Mouse (Mus musculus) kidney, adult 2 months (tissue): ENCODE measurements around the gene Lrrc4. TPM values are rescaled to one million over a fixed set of nuclear protein-coding genes. Genes with fewer than 3 reads are reported as not detected.

Experiments used
- DNase-seq: peaks from one replicate; pipeline ENCODE4 v3.0.0; 2021
- H3K27ac ChIP-seq: fragments of 200-500 bp; 2 replicates; pipeline ENCODE4 v1.5.1; 2012; ENCODE audit warnings: low read depth, low read length, control low read depth, inconsistent platforms; ENCODE audit not compliant: insufficient read depth
- H3K27me3 ChIP-seq: fragments of 200-500 bp; replicated peaks from 2 replicates; pipeline ENCODE4 v1.6.1; 2012; ENCODE audit warnings: mild to moderate bottlenecking, moderate library complexity, low read length, inconsistent platforms; ENCODE audit not compliant: control insufficient read depth, insufficient read depth
- H3K36me3 ChIP-seq: fragments of 200-500 bp; 2 replicates; pipeline ENCODE4 v1.6.1; 2012; ENCODE audit warnings: mild to moderate bottlenecking, moderate library complexity, low read length, inconsistent platforms; ENCODE audit not compliant: control insufficient read depth, insufficient read depth
- H3K4me1 ChIP-seq: fragments of 200-500 bp; 2 replicates; pipeline ENCODE4 v1.6.1; 2011; ENCODE audit warnings: low read length; ENCODE audit not compliant: control insufficient read depth, insufficient read depth
- H3K4me3 ChIP-seq: fragments of 200-500 bp; 2 replicates; pipeline ENCODE4 v1.5.1; 2011; ENCODE audit warnings: mild to moderate bottlenecking, low read depth, low read length, control low read depth; ENCODE audit not compliant: insufficient read depth
- CTCF ChIP-seq: fragments of 200-500 bp; conservative IDR thresholded peaks from 2 replicates; pipeline ENCODE4 v1.5.1; 2011; ENCODE audit warnings: low read depth, mild to moderate bottlenecking, control low read depth, low read length, moderate library complexity, mixed read lengths; ENCODE audit not compliant: insufficient read depth, insufficient read length
- POLR2A ChIP-seq: fragments of 200-500 bp; IDR thresholded peaks from one replicate; pipeline ENCODE4 v1.6.1; 2011; ENCODE audit warnings: low read depth, low read length, control low read depth
- WGBS: fragments of 180-500 bp; shearing (Covaris S2); methylation state at CpG from one replicate; pipeline ENCODE4 v1.1.7; 2018; 5-methylcytosine and 5-hydroxymethylcytosine counted together
- polyA plus RNA-seq: library from polyadenylated mRNA; depleted of rRNA; stranded (reverse); fragments of >200 nt; gene quantifications from 2 replicates; pipeline ENCODE4 v1.2.3, GENCODE M21; 2012

Gene Lrrc4
- polyA plus RNA-seq, 1 experiment = 0.56 TPM

GRCm38 (mm10) chr6:28710035-28710434, 121.5 kb downstream of the Lrrc4 start:
- TF ChIP-seq POLR2A (no peak), CTCF (no peak)
- H3K4me1 ChIP-seq = no peaks in the 10 kb centered on the region
- DNase-seq = no peak
- H3K27ac ChIP-seq = no peak overlapping the region
- no peaks in the 10 kb centered on the region; the same call in none of the 2 replicates for H3K36me3 ChIP-seq
- H3K4me3 ChIP-seq = no peak overlapping the region
- WGBS = 47% methylated on average over 2 of the region's 2 CpGs
- H3K27me3 ChIP-seq = no peaks in the 10 kb centered on the region

GRCm38 (mm10) chr6:28706976-28707592, 124.5 kb downstream of the Lrrc4 start:
- no peak overlapping the region for H3K4me3 ChIP-seq
- H3K36me3 ChIP-seq = no peaks in the 10 kb centered on the region; the same call in none of the 2 replicates
- no peak overlapping the region for H3K27ac ChIP-seq
- TF ChIP-seq CTCF (no peak), POLR2A (no peak)
- no peak for DNase-seq
- H3K4me1 ChIP-seq = no peaks in the 10 kb centered on the region
- WGBS = 63% methylated on average over 12 of the region's 12 CpGs
- no peaks in the 10 kb centered on the region for H3K27me3 ChIP-seq

GRCm38 (mm10) chr6:28706108-28706975, 125.2 kb downstream of the Lrrc4 start:
- Histone ChIP-seq H3K4me1 (no peaks in the 10 kb centered on the region), H3K36me3 (no peaks in the 10 kb centered on the region; the same call in none of the 2 replicates), H3K4me3 (no peak overlapping the region), H3K27me3 (no peaks in the 10 kb centered on the region), H3K27ac (no peak overlapping the region)
- DNase-seq = no peak
- TF ChIP-seq CTCF (no peak), POLR2A (no peak)
- 74% methylated on average over 8 of the region's 8 CpGs for WGBS

GRCm38 (mm10) chr6:28705384-28706107, 126.0 kb downstream of the Lrrc4 start:
- Histone ChIP-seq H3K36me3 (no peaks in the 10 kb centered on the region; the same call in none of the 2 replicates), H3K27me3 (no peaks in the 10 kb centered on the region), H3K4me1 (no peaks in the 10 kb centered on the region), H3K4me3 (no peak overlapping the region), H3K27ac (no peak overlapping the region)
- DNase-seq = no peak
- 89% methylated on average over 6 of the region's 6 CpGs for WGBS
- TF ChIP-seq CTCF = no peak
- no peak for TF ChIP-seq POLR2A

DNA sequence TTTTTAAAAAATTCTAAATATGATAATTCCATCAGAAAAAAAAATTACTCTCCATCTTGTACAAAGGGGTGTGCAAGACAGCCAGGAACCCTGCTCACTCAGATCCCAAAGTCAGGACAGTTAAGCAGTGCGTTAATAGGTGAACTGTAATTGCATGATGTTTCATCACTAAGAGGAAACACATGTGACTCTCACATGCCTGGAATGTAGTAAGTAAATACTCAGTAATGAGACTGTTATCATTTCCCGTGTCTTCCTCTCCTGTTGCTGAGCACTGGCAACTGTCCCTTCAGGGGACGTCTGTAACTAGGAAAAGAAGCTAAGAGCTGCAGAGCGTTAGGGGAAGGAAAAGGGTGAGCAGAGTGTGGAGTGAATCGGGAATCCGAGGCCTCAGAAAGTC, 126.9 kb downstream of the Lrrc4 start:
- Histone ChIP-seq H3K4me1 (no peaks in the 10 kb centered on the region), H3K27ac (no peak overlapping the region), H3K36me3 (no peaks in the 10 kb centered on the region; the same call in none of the 2 replicates), H3K4me3 (no peak overlapping the region), H3K27me3 (no peaks in the 10 kb centered on the region)
- TF ChIP-seq CTCF (no peak), POLR2A (no peak)
- no peak for DNase-seq
- 55% methylated on average over 6 of the region's 6 CpGs for WGBS

GRCm38 (mm10) chr6:28697214-28697613, 134.3 kb downstream of the Lrrc4 start:
- WGBS = 88% methylated on average over 3 of the region's 3 CpGs
- no peak overlapping the region for H3K27ac ChIP-seq
- no peaks in the 10 kb centered on the region for H3K4me1 ChIP-seq
- no peaks in the 10 kb centered on the region for H3K27me3 ChIP-seq
- no peak overlapping the region for H3K4me3 ChIP-seq
- no peaks in the 10 kb centered on the region for H3K36me3 ChIP-seq
- DNase-seq = no peak
- TF ChIP-seq CTCF (no peak), POLR2A (no peak)
